Mouse (Mus musculus) MEL (cell line): ENCODE measurements around the gene Hpcal4. TPM values are rescaled to one million over a fixed set of nuclear protein-coding genes. Genes with fewer than 3 reads are reported as not detected.

Source experiments
- DNase-seq: peaks from one replicate; pipeline ENCODE4 v3.0.0; 2011; ENCODE audit warnings: low read depth, low spot score
- H3K27ac ChIP-seq: 2 replicates; pipeline ENCODE4 v1.5.1; 2012; ENCODE audit warnings: low read depth, mild to moderate bottlenecking, control low read depth, low read length, moderate library complexity; ENCODE audit not compliant: control insufficient read depth
- H3K27me3 ChIP-seq, 2 experiments: fragments of 150-350 bp in 1 of 2; sonication (generic) in 1 of 2; 2 replicates each; pipeline ENCODE4 v1.6.1; 2012; ENCODE audit warnings: low read length in 2 of 2, mild to moderate bottlenecking in 2 of 2, improper control_type of control experiment in 1 of 2, moderate library complexity in 1 of 2; ENCODE audit not compliant: insufficient read depth in 2 of 2, control insufficient read depth in 1 of 2
- H3K36me3 ChIP-seq, 2 experiments: 2 replicates each; pipeline ENCODE4 v1.6.1; 2012 to 2014; ENCODE audit warnings: low read length in 2 of 2, improper control_type of control experiment in 1 of 2, inconsistent platforms in 1 of 2, mild to moderate bottlenecking in 1 of 2; ENCODE audit not compliant: insufficient read depth in 2 of 2, control insufficient read depth in 1 of 2
- H3K4me1 ChIP-seq, 2 experiments: fragments of 150-350 bp in 1 of 2; sonication (generic) in 1 of 2; 2 replicates each; pipeline ENCODE4 v1.6.1; 2012; ENCODE audit warnings: low read length in 2 of 2, improper control_type of control experiment in 1 of 2, mild to moderate bottlenecking in 1 of 2; ENCODE audit not compliant: insufficient read depth in 2 of 2, control insufficient read depth in 1 of 2
- H3K4me3 ChIP-seq, 2 experiments: fragments of 150-350 bp in 1 of 2; sonication (generic) in 1 of 2; 2 replicates each; pipeline ENCODE4 v1.5.1; 2012; ENCODE audit warnings: low read depth in 2 of 2, low read length in 2 of 2, mild to moderate bottlenecking in 2 of 2, moderate library complexity in 2 of 2, control low read depth in 1 of 2, improper control_type of control experiment in 1 of 2; ENCODE audit not compliant: control insufficient read depth in 1 of 2, insufficient read depth in 1 of 2
- H3K79me2 ChIP-seq: 2 replicates; pipeline ENCODE4 v1.6.1; 2012; ENCODE audit warnings: mild to moderate bottlenecking, low read length, moderate library complexity; ENCODE audit not compliant: control insufficient read depth, poor library complexity, insufficient read depth
- H3K9ac ChIP-seq: 2 replicates; pipeline ENCODE4 v1.6.1; 2012; ENCODE audit warnings: low read depth, mild to moderate bottlenecking, control low read depth, low read length, moderate library complexity; ENCODE audit not compliant: control insufficient read depth, poor library complexity, severe bottlenecking
- H3K9me3 ChIP-seq: fragments of 150-350 bp; sonication (generic); replicated peaks from 2 replicates; pipeline ENCODE4 v1.6.1; 2012; ENCODE audit warnings: mild to moderate bottlenecking, low read length, improper control_type of control experiment, moderate library complexity; ENCODE audit not compliant: insufficient read depth
- CHD2 ChIP-seq: IDR thresholded peaks from 2 replicates; pipeline ENCODE4 v1.6.1; 2011; ENCODE audit warnings: low read length, improper control_type of control experiment
- CTCF ChIP-seq, 3 experiments: IDR thresholded peaks in 2 of 3; conservative IDR thresholded peaks in 1 of 3; 2 replicates each; pipeline ENCODE4 v1.5.1; 2011 to 2012; ENCODE audit warnings: low read length in 3 of 3, low read depth in 2 of 3, mild to moderate bottlenecking in 2 of 3, improper control_type of control experiment in 1 of 3, inconsistent platforms in 1 of 3, mixed read lengths in 1 of 3, moderate library complexity in 1 of 3; ENCODE audit not compliant: control insufficient read depth in 1 of 3, insufficient read depth in 1 of 3, poor library complexity in 1 of 3, severe bottlenecking in 1 of 3
- E2F4 ChIP-seq: IDR thresholded peaks from 2 replicates; pipeline ENCODE4 v1.6.1; 2011; ENCODE audit warnings: low read depth, low read length, improper control_type of control experiment, borderline replicate concordance
- ELF1 ChIP-seq: IDR thresholded peaks from 2 replicates; pipeline ENCODE4 v1.6.1; 2014; ENCODE audit warnings: low read depth, mild to moderate bottlenecking, inconsistent platforms, low read length, improper control_type of control experiment, moderate library complexity
- EP300 ChIP-seq, 2 experiments: IDR thresholded peaks; 2 replicates each; pipeline ENCODE4 v1.6.1; 2011; ENCODE audit warnings: improper control_type of control experiment in 2 of 2, low read length in 2 of 2, low read depth in 1 of 2, mild to moderate bottlenecking in 1 of 2
- ETS1 ChIP-seq: IDR thresholded peaks from 2 replicates; pipeline ENCODE4 v1.6.1; 2012; ENCODE audit warnings: low read depth, mild to moderate bottlenecking, inconsistent platforms, low read length, improper control_type of control experiment, moderate library complexity
- GABPA ChIP-seq: IDR thresholded peaks from 2 replicates; pipeline ENCODE4 v1.6.1; 2012; ENCODE audit warnings: low read depth, mild to moderate bottlenecking, inconsistent platforms, low read length, improper control_type of control experiment, moderate library complexity
- KAT2A ChIP-seq: conservative IDR thresholded peaks from 2 replicates; pipeline ENCODE4 v1.6.1; 2012; ENCODE audit warnings: low read depth, low read length, improper control_type of control experiment, inconsistent platforms
- MAFK ChIP-seq: IDR thresholded peaks from 2 replicates; pipeline ENCODE4 v1.6.1; 2011; ENCODE audit warnings: low read depth, mild to moderate bottlenecking, low read length, improper control_type of control experiment, borderline replicate concordance
- MEF2A ChIP-seq: IDR thresholded peaks from 2 replicates; pipeline ENCODE4 v1.6.1; 2014; ENCODE audit warnings: low read depth, mild to moderate bottlenecking, inconsistent platforms, low read length, improper control_type of control experiment; ENCODE audit not compliant: poor library complexity, insufficient replicate concordance, severe bottlenecking; ENCODE audit errors: extremely low read depth
- MYC ChIP-seq: IDR thresholded peaks from 2 replicates; pipeline ENCODE4 v1.6.1; 2011; ENCODE audit warnings: low read depth, mild to moderate bottlenecking, low read length, improper control_type of control experiment, moderate library complexity
- NELFE ChIP-seq: IDR thresholded peaks from 2 replicates; pipeline ENCODE4 v1.6.1; 2011; ENCODE audit warnings: low read depth, low read length, improper control_type of control experiment
- NRF1 ChIP-seq: IDR thresholded peaks from 2 replicates; pipeline ENCODE4 v1.6.1; 2014; ENCODE audit warnings: low read depth, mild to moderate bottlenecking, inconsistent platforms, low read length, improper control_type of control experiment, moderate library complexity; ENCODE audit not compliant: poor library complexity, insufficient read depth, severe bottlenecking
- POLR2AphosphoS5 ChIP-seq: IDR thresholded peaks from 2 replicates; pipeline ENCODE4 v1.6.1; 2012; ENCODE audit warnings: low read depth, borderline replicate concordance, mild to moderate bottlenecking, inconsistent platforms, low read length, moderate library complexity, mixed read lengths
- RAD21 ChIP-seq: IDR thresholded peaks from 2 replicates; pipeline ENCODE4 v1.6.1; 2011; ENCODE audit warnings: mild to moderate bottlenecking, low read depth, low read length, improper control_type of control experiment
- RCOR1 ChIP-seq: IDR thresholded peaks from 2 replicates; pipeline ENCODE4 v1.6.1; 2012; ENCODE audit warnings: low read depth, mild to moderate bottlenecking, inconsistent platforms, low read length, improper control_type of control experiment
- SIN3A ChIP-seq: IDR thresholded peaks from 2 replicates; pipeline ENCODE4 v1.6.1; 2012; ENCODE audit warnings: low read length, improper control_type of control experiment, inconsistent platforms
- SMC3 ChIP-seq: IDR thresholded peaks from 2 replicates; pipeline ENCODE4 v1.6.1; 2011; ENCODE audit warnings: low read depth, low read length, improper control_type of control experiment
- TCF12 ChIP-seq: IDR thresholded peaks from 2 replicates; pipeline ENCODE4 v1.6.1; 2014; ENCODE audit warnings: low read depth, mild to moderate bottlenecking, inconsistent platforms, low read length, improper control_type of control experiment, moderate library complexity
- polyA plus RNA-seq, 2 experiments: library from polyadenylated mRNA; stranded (reverse) in 1 of 2; unstranded in 1 of 2; fragments of >175 nt in 1 of 2; fragments of >200 nt in 1 of 2; gene quantifications; 2 replicates each; pipeline versions ENCODE4 v1.2.1 to v1.2.4; 2012; ENCODE audit warnings: low replicate concordance in 2 of 2, low read depth in 1 of 2; ENCODE audit not compliant: insufficient read length in 2 of 2, insufficient read depth in 1 of 2, missing spikeins in 1 of 2
- total RNA-seq: library from RNA; depleted of rRNA; stranded (reverse); fragments of 300-350 nt; gene quantifications from 2 replicates; pipeline ENCODE4 v1.2.3, GENCODE M21; 2012

Hpcal4 gene
- total and polyA plus RNA-seq, 3 experiments = not detected

- TF ChIP-seq MYC (no peak), MAFK (no peak), ELF1 (no peak), NRF1 (no peak), POLR2AphosphoS5 (no peak), RCOR1 (no peak), MEF2A (no peak), CHD2 (no peak), KAT2A (no peak), SIN3A (no peak), EP300 (IDR thresholded peaks at IDR 0.05; ENCODE audit: low read depth in 1 of 2, low read length in 2 of 2) (no peak)
- TF ChIP-seq, all 39 proteins: peak for 0
- H3K9ac ChIP-seq = no peak overlapping the region
- H3K27ac ChIP-seq = no peak overlapping the region
- no peaks in the 10 kb centered on the region for H3K36me3 ChIP-seq
- H3K4me1 ChIP-seq = no peaks in the 10 kb centered on the region
- no peaks in the 10 kb centered on the region for H3K9me3 ChIP-seq
- peaks cover 3 to 13% of the 10 kb centered on the region in 2 experiments for H3K27me3 ChIP-seq
- DNase-seq = no peak
- no peak overlapping the region for H3K4me3 ChIP-seq
- no peaks in the 10 kb centered on the region for H3K79me2 ChIP-seq
These were observed 32.3 kb downstream of the Hpcal4 start for GRCm38 (mm10) chr4:123215367-123215766.

- no peaks in the 10 kb centered on the region for H3K36me3 ChIP-seq
- TF ChIP-seq NELFE (no peak), SIN3A (no peak), E2F4 (no peak), CTCF (IDR thresholded peaks at IDR 0.05 in 2 of 3, conservative IDR thresholded peaks at IDR 0.05 in 1 of 3; ENCODE audit: control insufficient read depth in 1 of 3, insufficient read depth in 1 of 3, low read depth in 2 of 3, low read length in 3 of 3, poor library complexity in 1 of 3, severe bottlenecking in 1 of 3) (peak; percentile 80 to 94 (median 94)), ETS1 (no peak), RAD21 (peak; percentile 52), SMC3 (peak; percentile 70), TCF12 (no peak), GABPA (no peak)
- no peak overlapping the region for H3K9ac ChIP-seq
- no peak overlapping the region for H3K27ac ChIP-seq
- no peaks in the 10 kb centered on the region for H3K79me2 ChIP-seq
- H3K9me3 ChIP-seq = no peaks in the 10 kb centered on the region
- no peak overlapping the region for H3K4me3 ChIP-seq
- peak; percentile 61 for DNase-seq
- peaks cover 0 to 9% of the 10 kb centered on the region in 2 experiments; a peak in 3 of 4 replicates for H3K27me3 ChIP-seq
- H3K4me1 ChIP-seq = no peaks in the 10 kb centered on the region
These were observed 33.8 kb downstream of the Hpcal4 start for GRCm38 (mm10) chr4:123216782-123217181.
